Mouse (Mus musculus): ENCODE results near the gene Gm13287.
"Not testable (repeated sequence)": the region's sequence is repeated elsewhere in the genome, so short reads cannot be mapped to it uniquely, and the experiment has no call there.

DNA sequence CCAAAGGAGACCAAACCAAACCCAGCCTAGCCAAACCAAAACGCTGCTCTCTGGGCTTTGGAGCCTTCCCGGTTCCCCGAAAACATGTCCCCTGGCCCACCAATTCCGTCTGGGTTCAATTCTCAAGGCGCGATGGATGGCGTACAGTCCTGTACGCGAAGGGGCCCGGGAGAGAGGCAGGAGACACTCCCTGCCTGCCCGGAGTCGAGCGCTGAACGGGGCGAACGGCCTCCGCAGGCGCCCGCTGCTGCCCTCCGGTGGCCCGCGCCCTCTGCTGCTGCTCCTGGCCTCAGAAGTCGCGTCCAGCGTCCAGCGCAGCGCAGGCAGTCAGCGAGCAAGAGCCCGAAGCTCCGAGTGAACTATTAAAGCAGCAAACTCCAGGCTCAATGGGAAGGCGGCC is 20.7 kb upstream of the Gm13287 start:
- not testable (repeated sequence) for TF ChIP-seq CTCF (IDR thresholded peaks at IDR 0.05; ENCODE audit: low read depth, low read length); POLR2A (IDR thresholded peaks at IDR 0.05; ENCODE audit: extremely low read depth, insufficient read depth, low read length)
